In genomic region chr13:100014906-100015895, GRCm38 (mm10) we compare ENCODE assay signal across 8 mouse cellular contexts. TPM values are rescaled to one million over a fixed set of nuclear protein-coding genes. Genes with fewer than 3 reads are reported as not detected.
A peak's percentile ranks its signal among the peaks of the same experiment; 100 is the strongest.
DNase-seq lines count a peak whose midpoint lies in the region; ATAC-seq lines count a peak whose summit lies in the region.

Gene Mccc2, minus strand, starts transcription at chr13:100015639.

- peaks cover 23% of the 10 kb centered on the region for H3K4me1 ChIP-seq in hindbrain, embryonic 12.5 days

- WGBS in hindbrain, embryonic 12.5 days: 4% methylated on average over 47 of the region's 47 CpGs

- H3K9me3 ChIP-seq in hindbrain, embryonic 12.5 days (replicated peaks): no peaks in the 10 kb centered on the region

- peak within 1 kb of the TSS; percentile 40 for H3K27ac ChIP-seq in hindbrain, embryonic 12.5 days

- H3K36me3 ChIP-seq in hindbrain, embryonic 12.5 days: peaks cover 5% of the 10 kb centered on the region; the same call in 1 of the 2 replicates

- peak; percentile 100 for ATAC-seq in hindbrain, embryonic 12.5 days (ENCODE audit: low FRiP score)

- peak within 1 kb of the TSS; percentile 74 for H3K9ac ChIP-seq in hindbrain, embryonic 12.5 days

- peak; percentile 80 for DNase-seq in NIH3T3 (ENCODE audit: low read depth)
- DNase-seq in cerebellum, postnatal 10 days: peak; percentile 89 to 93
- DNase-seq in frontal cortex, postnatal 10 days (ENCODE audit: low spot score in 2 of 2): peak; percentile 74 to 81
- peak; percentile 66 to 85 for DNase-seq in layer of hippocampus, postnatal 14 days (ENCODE audit: low spot score in 2 of 2)
- DNase-seq in lung, postnatal 14 days: peak; percentile 83
- DNase-seq in retina, adult 2 months (ENCODE audit: low read depth, low spot score): peak; percentile 67
- DNase-seq in thymus, postnatal 36 days: peak; percentile 51 to 71

- H3K4me2 ChIP-seq in hindbrain, embryonic 12.5 days (replicated peaks): peak within 1 kb of the TSS; percentile 81

- H3K4me3 ChIP-seq in hindbrain, embryonic 12.5 days: peak within 1 kb of the TSS; percentile 63

- H3K27me3 ChIP-seq in hindbrain, embryonic 12.5 days: no peaks in the 10 kb centered on the region

RNA-seq across cellular contexts. Expression of gene Mccc2, which starts in this region (rescaled TPM):
- polyA plus RNA-seq in hindbrain, embryonic 12.5 days (2016; fragmentation: Nextera tagmentation; extraction: Ambion mirVana): 36.4 and 37.9 TPM in 2 replicates
- total RNA-seq in layer of hippocampus, postnatal 14 days (2021): 10 to 100 TPM; 31.2 to 34.0 TPM

Comparison
In these comparisons a context has a peak if more than half of its experiments do, and no peak if none do; other contexts are left out.
1. Peak in every context shown above with its lines: DNase-seq, ATAC-seq, H3K4me3 ChIP-seq and H3K27ac ChIP-seq.